Mouse (Mus musculus) layer of hippocampus, adult 11-12 months (tissue): ENCODE data around the gene Apbb2.

Experiments used
- DNase-seq: peaks from one replicate; pipeline ENCODE4 v3.0.0; 2022; ENCODE audit warnings: low spot score

Apbb2 gene

DNA sequence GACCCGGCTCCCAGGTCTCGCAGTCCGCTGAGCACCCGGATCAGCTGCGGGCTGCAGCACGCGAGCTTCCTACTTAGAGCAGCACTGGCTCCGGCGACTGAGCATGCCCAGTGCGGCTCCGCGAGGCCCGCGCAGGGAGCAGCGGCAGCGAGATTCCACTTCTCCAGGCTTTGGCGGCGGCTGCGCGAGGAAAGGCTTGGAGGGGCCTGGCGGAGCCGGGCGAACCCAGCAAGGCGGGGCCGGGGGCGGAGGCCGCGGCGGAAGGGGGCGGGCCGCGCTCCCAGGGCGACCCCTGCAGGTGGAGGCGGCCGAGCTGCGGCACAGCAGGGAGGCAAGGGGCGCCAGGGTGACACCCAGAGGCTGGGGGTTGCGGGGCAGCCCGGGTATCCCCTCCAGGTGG is at the start of gene Apbb2:
Apbb2 (minus strand) TSS at position 188 of the 400 bp plus-strand sequence.
- DNase-seq: peak; percentile 94

DNA sequence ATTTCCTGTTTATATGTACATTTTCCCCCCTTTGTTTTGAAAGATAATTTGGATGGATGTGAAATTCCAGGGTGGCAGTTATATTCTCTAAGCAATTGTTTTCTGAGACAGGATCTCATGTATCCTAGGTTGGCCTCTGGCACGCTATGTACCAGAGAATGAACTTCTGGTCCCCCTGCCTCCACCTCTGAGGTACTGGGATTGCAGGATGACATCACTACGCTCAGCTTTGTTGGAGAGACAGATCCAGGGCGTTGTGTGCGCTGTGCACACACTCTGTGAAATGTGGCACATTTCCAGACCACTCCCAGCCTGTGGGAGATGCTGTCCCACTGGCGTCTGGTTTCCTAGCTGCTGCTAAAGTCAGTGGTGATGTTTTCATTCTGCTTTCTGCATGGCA is 35.6 kb upstream of the Apbb2 start:
- peak; percentile 14 for DNase-seq

DNA sequence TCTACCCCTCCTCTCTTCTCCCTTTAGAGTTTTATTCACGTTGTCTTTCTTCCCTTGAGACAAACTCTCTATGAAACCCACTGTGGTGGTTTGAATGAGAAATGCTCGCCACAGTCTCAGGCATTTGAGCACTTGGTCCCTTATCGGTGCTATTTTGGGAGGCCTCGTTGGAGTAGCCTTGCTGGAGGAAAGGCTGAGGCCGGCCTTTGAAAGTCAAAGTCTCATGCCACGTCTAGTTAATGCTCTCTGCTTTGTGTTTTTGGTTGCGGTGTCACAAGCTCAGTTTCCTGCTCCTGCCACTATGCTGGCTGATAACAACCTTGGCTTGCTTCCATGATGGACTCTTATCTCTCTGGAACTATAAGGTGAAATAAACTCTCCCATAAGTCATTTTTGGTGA is 28.9 kb upstream of the Apbb2 start:
- DNase-seq: no peak

DNA sequence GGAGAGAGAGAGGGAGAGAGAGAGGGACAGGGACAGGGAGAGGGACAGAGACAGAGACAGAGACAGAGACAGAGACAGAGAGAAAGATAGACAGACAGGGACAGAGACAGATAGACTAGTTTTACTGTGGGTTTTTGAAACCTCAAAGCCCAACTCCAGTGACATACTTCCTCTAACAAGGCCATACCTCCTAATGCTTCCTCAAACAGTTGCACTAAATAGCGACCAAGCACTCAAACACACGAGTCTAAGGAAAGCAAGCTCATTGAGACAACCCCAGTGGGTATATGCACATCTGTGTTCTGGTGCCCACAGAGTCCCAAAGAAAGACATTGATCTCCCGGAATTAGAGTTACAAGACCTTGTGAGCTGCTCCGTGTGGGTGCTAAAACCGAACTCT is 24.7 kb upstream of the Apbb2 start:
- DNase-seq: no peak

GRCm38 (mm10) chr5:66642156-66642555 is 23.6 kb upstream of the Apbb2 start:
- no peak for DNase-seq

GRCm38 (mm10) chr5:66635459-66636079 is 17.0 kb upstream of the Apbb2 start:
- no peak for DNase-seq

DNA sequence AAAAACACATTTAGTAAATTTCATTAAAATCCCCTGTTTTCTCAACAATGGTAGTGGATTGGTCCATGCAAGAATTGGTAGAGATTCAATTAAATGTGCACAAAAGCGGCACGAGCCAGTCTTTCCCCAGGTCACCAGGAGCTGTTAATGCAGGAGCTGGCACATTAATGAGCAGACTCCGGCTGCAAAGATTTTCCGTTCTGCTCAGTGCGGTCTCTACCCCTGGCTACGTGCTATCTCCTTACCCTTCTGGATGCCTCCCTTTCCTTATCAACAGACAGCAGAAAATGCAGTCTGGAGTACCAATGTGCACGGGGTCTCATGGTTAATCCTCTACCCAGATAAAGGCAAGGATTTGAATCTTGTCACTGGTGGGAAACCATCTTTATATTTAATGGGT is 9.2 kb upstream of the Apbb2 start:
- no peak for DNase-seq

- peak; percentile 83 for DNase-seq
Observed at GRCm38 (mm10) chr5:66620191-66620625, 1.6 kb upstream of the Apbb2 start.

GRCm38 (mm10) chr5:66619675-66620074 is 1.1 kb upstream of the Apbb2 start:
- DNase-seq: no peak

GRCm38 (mm10) chr5:66619195-66619594 is 611 bp upstream of the Apbb2 start:
- no peak for DNase-seq

DNA sequence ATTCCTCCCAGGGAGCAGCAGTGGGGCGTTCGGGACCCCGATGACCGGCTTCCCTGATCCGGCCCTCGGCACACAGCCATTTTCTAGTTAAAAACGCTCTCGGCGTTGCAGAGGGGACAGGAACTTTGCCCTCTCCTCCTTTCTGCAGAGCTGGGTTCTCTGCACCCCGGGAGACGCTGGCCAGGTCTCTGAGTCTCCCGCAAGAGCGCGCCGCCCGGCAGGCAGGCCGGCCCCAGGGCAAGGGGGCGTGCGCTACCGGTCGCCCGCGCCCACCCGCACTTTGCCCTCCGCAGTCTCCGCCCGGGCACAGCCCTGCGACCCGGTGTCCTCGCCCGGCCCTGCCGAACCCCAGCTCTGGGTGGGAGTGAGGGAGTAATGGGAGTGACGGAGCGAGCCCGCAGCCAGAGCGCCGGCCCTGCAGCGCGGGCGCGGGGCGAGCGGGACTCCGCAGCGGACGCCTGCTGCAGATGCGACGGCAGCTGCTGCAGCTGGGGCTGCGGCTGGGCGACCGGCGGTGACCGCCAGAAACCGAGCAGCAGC is 593 bp downstream of the Apbb2 start:
- DNase-seq: no peak

- DNase-seq: no peak
Observed at GRCm38 (mm10) chr5:66614940-66615339, 3.6 kb downstream of the Apbb2 start.

DNA sequence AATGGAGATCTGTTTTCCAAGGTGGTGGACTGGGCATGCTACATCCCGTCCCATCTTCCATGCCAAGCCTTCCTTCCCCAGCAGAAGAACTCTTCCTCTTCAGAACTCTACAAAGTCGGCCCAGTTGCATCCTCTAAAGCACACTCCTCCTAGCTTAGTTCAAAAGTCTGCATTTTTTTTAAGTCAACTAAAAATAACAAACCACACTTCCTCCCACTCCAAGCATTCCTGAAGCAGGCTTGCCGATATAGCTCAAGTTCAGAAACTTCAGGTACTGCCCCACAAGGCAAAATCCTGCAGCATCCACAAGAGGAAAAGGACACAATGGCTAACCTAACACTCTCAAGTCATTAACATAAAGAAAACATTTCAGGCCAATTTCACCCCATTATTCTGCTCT is 4.9 kb downstream of the Apbb2 start:
- no peak for DNase-seq

DNA sequence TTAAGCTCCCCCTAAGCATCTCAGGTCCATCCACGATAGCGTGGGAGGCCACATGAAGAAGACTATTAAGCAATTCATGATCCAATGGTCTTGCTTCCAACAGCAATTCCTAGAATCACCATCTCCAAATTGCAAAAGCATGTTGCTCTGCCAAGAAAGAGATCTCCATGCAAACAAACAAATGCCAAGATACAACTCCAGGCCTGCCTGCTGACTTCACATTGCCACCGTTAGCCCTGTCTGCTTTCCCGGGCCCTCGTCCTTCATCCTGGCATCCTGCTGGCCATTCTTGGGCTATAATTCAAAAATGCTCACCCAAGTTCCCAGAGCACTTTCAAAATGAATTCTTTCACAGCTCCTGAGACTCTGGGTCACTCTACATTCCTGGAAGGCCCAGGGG is 5.6 kb downstream of the Apbb2 start:
- DNase-seq: no peak

DNA sequence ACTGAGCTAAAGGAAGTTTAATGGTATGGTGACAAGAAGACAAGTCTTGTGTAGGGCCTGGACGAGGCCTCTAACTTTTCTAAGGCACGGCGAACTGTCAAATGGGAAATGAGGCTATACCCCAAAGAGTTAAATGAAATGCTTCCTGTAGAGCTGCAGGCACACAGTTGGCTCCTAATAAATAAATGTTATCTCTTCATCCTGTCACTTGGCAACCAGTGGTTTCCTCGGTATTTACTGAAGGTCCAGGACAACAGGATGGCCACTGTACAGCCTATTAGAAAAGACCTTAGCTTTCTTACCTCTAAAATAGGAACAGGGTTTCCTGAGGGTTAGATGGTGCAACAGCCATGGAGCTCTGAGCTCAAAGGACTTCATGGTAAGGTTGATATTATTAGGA is 6.7 kb downstream of the Apbb2 start:
- DNase-seq: no peak

DNA sequence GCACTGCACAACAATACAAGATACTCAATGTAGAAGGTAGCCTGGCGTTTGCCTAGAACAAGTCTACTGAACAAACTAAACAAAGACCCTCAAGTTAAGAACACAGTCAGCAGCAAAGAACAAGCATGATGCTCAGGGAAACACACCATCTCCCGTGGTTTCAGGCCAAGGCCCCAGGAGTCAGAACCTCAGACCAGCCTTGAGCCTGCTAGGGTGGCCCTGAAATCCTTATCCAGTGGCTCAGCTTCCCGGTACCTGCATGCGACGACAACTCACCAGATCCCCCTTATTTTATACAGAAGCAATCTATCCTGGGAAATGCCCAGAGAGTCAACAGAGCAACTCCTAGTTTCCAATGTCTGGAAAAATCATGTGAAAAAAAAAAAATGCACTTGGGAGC is 7.2 kb downstream of the Apbb2 start:
- DNase-seq: no peak

- no peak for DNase-seq
Observed at GRCm38 (mm10) chr5:66610270-66610669, 8.3 kb downstream of the Apbb2 start.

- no peak for DNase-seq
Observed at GRCm38 (mm10) chr5:66609306-66609705, 9.3 kb downstream of the Apbb2 start.

DNA sequence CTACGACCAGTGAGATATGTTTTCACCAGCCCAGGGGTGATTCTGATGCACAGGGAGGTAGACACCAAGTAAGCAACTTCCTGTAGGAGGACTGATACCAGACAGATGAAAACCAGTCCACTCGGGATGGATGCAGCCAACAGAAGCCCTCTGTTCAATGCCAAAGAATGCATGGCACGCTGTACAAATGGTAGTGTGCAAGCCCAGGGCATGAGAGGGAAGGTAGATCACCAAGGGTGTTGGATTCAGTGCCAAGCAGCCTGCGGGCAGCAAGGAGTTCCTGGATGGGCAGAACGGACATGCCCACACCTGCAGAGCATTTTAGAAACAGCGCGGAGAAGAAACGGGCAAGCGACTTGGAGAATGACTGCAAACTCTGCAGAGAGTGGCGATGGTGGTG is 10.8 kb downstream of the Apbb2 start:
- DNase-seq: no peak

- DNase-seq: no peak
Observed at GRCm38 (mm10) chr5:66607201-66607600, 11.4 kb downstream of the Apbb2 start.

- no peak for DNase-seq
Observed at GRCm38 (mm10) chr5:66605636-66606035, 12.9 kb downstream of the Apbb2 start.

GRCm38 (mm10) chr5:66604423-66604822 is 14.2 kb downstream of the Apbb2 start:
- DNase-seq: no peak

- peak; percentile 46 for DNase-seq
Observed at GRCm38 (mm10) chr5:66603746-66604145, 14.8 kb downstream of the Apbb2 start.

- DNase-seq: no peak
Observed at GRCm38 (mm10) chr5:66603223-66603622, 15.4 kb downstream of the Apbb2 start.
